Mouse (Mus musculus) ovary, postnatal 10 days (tissue): Measurements from ENCODE around the gene Mylk.

Source experiments
- DNase-seq: peaks from one replicate; pipeline ENCODE4 v3.0.0; 2022; ENCODE audit warnings: low spot score

Gene Mylk

DNA sequence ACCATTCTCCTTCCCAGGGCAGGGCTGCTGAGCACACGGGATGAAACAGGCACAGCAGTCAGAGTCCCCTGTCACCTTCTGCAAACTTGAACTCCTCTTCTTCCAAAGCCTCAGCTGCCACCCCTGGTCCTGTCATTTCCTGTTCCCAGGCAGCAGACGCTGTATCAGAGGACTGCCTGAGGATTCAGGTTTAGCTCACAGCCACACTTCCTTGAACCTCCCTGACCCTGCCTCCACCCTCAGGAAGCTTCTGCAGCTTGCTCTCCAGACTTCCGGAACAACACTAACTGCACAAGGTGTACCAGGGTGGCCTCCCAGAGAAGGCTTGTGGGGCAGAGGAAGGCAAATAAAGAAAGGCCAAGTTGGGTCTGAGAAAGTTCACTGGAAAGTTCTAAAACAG lies 102.6 kb downstream of the Mylk start:
- no peak for DNase-seq

DNA sequence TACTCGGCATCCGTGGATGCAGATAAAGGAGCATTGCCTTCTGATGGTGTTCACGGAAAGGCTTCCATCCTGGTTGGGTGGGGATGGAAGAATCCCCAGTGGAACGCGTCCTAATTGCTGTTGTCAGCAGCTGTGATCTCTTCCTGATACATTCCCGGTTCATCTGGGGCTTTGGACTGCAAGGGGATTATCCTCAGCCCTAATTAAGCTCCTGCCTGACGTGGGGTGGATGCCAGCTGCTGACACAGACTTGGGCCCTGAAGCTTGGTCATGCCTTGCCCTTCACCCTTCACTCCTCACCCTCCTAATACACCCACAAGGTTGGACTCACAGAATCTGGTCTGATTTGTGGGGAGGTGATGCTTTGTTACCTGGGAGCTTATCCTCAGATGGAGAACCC lies 109.1 kb downstream of the Mylk start:
- DNase-seq = no peak

DNA sequence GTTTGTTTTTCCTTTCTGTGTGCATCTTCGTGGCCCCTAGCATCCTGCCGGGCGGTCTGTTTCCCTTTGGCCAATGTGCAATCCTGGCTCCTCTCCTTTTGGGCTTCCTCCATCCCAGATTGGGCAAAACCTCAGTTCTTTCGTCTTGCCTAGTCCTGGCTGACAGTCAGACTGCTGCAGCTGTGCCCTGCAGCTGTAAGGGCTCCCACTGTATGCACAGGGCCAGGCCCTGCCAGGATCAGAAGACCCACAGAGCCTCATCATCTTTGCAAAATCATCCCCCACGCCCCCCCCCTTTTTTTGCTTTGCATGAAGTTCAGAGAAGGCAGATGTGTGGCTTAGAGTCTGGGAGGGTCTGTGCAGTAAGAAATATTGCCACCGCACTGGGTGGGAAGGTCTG lies 110.1 kb downstream of the Mylk start:
- DNase-seq = no peak

DNA sequence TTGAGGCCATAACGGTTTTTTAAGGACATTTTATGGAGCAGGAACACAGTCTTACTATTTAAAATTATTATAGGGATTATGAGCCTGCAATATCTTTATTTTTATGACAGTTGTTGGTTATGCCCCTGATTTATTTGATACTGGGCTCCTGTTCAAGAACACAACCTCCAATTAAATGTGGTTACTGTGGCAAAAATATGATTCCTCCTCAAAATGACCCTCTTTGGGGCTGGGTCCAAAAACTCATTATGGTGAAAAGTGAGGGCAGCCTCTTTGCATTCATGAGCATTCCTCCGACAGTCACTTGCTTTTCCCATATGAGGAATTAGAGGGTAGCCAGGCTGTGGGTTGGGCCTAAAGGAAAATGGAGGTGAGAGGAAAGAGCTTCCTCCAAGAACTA lies 110.7 kb downstream of the Mylk start:
- no peak for DNase-seq

DNA sequence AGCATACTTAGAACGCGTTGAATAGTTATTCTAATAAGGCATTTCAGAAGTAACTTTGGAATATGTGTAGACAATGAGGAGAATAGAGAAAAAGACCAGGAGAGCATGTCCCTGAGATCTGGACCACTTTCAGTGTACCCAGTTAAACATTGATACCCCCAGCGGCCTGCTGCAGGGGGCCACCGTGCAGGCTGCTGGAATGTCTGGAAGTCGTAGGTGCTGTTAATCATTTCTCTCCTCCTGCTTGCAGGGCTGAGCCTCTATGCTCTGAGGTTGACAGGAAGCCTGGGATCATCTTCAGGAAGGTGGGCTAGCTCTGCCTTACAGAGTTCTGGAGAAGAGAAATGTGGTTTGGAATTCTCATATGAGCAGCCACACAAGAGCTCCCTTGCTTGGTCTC lies 112.6 kb downstream of the Mylk start:
- no peak for DNase-seq

DNA sequence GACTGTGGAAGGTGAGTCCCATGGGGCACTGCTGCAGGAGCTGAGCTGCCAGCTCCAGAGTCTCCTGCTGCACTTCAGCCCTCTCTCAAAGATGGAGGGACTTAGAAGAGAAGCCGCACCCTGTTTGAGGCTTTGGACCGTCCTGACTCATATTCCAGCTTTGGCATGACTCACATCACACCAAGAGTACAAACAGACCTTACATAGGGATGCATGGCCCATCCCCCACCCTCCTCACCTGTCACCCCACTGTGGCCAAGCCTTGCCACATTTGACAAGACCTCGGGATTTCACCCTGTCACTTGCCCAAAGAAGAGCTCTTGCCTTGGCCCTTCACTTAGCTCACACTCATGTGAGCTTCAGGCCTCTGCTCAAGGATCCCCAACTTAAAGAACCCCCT lies 115.8 kb downstream of the Mylk start:
- no peak for DNase-seq

DNA sequence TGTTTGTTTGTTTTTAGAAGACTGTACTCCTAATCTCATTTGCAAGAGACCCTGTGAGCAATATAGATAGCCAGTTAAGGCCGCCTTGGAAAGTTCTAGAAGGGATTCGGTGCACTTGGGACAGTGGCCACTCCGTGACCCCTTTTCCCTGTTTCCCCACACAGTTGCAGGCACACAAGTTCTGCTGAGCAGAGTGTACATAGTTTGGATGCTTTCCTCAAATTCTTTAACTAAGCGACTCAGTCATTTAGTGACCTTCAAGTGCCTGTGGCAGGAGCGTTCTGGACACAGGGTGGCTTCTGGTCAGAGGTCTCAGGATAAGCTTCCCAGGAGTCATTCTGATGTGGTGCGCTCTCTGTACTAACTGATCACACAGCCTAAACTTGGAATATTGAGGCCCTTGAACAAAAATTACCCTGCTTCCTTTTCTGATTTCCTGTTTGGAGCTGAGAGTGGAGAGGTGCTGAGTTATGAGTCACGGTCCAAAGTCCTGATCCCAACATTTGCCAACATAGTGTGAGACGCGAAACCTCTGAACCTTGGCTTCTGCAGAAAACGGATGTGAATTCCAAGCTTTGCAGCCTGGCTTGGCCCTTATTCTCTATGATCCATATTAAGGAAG lies 116.8 kb downstream of the Mylk start:
- no peak for DNase-seq

DNA sequence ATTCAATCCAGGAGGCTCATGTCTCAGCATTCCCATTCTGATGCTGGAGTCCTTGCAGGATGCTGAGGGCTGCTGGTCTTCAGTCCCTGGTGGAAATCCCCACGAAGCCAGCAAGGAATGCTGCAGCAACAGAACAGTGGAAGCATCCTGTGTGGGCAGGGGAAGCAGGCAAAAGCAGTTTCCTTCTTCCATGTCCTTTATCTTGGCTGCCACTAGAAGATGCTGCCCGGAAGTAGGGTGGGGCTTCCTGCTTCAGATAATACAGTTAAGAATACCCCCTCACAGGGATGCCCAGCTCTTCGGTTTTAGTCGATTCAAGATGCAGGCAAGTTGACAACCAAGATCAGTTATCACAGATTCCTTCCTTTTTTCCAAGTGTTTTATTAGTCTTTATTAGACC lies 120.4 kb downstream of the Mylk start:
- no peak for DNase-seq

DNA sequence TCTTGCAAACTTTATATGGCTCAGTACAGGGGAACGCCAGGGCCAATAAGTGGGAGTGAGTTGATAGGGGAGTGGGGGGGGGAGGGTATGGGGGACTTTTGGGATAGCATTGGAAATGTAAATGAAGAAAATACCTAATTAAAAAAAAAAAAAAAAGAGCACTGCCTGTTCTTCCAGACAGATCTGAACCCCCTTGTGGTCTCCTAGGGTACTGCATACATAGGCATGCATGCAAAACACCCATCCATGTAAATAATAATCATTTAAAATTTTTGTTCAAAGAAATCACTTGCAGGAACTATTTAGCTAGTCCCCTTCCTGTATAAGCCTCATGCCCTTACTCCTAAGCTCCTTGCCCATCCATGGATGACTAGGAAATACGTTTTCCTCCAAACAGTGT lies 122.2 kb downstream of the Mylk start:
- DNase-seq = no peak

DNA sequence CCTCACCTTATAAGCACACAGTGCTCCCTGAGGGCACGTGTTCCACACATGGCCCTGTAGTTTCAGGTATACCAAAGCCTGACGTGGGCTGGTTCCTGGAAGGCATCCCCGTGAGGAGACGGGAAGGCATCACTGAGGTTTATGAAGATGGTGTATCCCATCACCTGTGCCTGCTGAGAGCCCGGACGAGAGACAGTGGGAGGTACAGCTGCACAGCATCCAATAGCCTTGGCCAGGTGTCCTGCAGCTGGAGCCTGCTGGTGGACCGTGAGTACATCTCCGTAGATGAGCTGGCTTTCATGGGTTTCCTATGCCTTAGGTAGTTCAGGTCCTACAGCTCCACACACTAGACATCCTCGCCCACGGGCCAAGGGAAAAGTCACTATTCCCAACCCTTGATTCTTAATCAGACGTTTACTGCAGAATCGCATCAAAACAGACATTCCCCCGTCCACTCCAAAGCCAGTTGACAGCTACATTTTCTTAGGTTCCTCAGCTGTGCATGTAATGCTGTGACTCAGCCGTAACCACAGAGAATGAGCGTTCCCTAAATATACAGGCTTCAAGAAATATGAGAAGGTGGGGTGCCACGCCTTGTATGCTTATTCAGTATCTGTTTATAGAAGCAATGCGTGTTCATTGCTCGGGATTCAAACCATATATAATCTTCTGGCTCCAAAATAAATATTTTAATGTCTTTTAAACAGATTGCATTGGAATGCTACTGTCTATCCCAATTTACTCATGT lies 135.2 kb downstream of the Mylk start:
- DNase-seq = no peak

DNA sequence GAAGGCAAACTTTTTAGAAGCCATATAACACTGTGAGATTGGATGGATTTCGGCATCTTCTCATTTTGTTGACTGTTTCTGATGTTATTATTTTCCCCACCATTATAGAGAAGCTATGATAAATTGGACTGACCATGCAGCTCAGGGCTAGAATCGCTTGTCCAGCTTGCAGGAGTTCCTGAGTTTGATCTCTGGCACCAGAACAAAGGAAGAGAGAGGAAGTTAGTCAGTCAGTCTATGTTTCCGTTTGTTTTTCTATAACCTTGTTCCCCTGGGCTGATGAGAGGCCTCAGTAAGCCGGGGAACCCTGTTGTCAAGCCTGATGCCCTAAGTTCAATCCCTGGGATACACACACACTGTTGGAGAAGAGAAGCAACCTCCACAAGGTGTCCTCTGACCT lies 135.8 kb downstream of the Mylk start:
- no peak for DNase-seq

DNA sequence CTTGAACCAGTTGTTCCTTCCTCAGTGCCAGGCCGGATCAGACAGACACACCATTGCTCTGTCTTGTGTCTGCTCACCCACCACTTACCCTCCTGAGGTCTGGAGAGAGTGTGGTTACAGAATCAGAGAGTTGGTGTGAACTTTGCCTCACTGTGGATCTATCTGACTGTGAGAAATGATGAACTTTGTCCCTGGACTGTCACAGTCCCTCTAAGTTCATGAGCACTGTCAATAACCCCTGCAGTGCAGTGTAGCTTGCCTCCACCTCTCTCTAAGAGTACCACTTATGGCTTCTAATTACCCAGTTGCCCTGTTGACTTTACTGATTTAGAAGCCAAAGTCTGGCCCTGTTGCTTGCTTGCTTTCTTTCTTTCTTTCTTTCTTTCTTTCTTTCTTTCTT lies 142.0 kb downstream of the Mylk start:
- no peak for DNase-seq

DNA sequence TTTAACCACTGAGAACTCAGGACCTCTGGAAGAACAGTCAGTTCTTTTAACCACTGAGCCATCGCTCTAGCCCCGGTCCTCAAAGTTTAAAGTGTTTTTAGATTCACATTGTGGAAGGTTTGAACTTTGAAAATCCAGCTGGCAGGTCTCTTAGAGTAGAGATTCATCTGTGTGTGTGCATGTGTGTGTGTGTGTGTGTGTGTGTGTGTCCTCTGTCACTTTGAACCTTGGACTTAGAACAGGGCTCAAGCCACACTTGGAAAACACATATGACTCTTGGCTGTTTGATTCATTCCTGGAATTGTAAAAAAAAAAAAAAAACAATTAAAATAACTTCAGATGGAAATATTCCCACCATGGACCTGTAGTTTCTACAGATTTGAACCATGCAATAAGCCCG lies 149.0 kb downstream of the Mylk start:
- no peak for DNase-seq

DNA sequence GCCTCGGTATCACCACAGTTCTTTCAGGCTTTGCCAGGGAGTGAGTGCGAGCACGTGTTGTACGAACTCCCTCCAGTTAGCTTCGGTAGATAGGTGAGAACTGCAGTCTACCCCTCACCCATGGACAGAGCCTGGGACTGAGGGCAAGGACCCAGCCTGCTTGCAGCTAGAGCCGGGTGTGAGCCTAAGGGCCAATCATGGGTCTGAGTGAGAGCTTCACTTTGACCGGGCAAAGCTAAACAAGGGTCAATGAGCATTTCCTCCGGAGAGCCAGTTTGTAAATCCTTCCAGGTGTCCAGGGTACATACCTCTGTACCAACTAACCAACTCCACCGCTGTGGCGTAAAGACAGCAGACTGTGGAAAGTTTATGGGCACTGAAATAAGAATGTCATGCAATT lies 150.9 kb downstream of the Mylk start:
- DNase-seq = no peak

DNA sequence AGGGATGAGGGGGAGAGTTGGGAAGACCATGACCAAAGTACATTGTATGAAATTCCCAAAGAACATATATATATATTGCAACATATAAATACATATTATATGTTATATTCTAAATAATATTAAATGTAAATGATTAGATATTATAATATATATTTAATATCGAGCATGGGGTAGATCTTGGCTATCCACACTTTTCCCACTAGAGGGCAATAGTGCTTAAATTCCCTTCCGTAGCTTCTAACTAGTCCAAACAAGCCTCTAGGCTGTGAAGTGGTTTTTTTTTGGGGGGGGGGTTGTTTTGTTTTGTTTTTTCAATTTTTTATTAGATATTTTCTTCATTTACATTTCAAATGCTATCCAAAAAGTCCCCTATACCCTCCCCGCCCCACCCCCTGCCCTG lies 152.0 kb downstream of the Mylk start:
- no peak for DNase-seq

DNA sequence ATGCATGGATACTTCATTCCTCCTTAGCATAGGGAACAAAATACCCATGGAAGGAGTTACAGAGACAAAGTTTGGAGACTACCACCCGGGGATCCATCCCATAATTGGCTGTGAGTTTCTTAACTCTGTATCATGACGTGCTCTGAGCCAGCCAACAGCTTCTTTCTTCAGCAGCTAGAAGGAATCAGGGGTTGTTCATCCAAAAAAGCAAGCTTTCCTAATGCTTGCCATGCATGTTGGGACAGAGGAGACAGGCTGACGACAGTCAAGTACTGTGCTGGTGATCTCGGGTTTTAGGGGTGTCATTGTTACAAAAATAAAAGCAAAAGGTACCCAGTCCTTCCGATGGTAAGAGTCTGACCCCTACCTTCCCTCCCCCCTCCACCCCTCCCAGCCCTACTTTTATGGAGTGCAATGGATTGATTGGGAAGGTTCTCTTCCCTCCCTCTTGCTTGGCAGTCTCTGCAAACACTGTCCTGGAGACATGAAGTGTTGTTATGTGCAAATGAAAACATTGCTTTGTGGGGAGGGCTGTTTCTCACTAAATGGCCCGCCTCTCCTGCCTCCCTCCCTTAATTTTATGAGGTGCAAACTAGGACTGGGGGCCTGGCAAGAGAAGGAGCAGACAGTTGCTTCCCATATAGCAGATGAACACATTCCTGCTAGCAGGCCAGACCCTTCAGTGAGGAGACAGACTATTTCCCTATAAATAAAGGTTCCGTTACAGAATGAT lies 153.2 kb downstream of the Mylk start:
- DNase-seq = no peak

DNA sequence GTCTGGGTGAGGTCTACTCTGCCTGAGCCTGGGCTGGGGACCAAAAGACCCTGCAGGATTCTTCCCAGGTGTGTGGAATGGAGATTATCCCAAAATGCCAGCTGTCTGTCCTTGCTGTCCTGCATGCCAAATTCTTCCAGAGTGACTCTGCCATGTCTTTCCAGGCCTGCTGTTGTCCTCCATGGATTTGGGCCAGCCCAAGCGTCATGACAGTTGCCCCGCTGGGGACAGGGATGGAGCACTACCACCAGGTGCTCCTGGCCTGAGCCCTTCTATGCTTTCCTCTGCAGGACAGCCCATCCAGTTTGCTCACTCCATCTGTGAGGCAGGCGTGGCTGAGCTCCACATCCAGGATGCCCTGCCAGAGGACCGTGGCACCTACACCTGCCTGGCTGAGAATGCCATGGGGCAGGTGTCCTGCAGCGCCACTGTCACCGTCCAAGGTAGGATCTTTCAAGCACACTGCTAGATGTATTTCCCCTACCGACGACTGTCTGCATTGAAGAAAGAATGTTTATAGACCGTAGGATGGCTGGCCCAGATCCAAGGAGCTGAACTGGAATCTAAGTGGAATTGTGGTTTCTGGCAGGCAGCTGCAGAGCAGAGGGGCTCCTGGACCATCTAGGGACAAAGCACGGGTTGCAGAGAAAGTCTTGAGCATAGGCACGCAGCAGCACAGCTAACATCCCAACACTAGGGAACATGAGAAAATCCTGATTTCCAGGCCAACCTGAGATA lies 154.2 kb downstream of the Mylk start:
- no peak for DNase-seq

DNA sequence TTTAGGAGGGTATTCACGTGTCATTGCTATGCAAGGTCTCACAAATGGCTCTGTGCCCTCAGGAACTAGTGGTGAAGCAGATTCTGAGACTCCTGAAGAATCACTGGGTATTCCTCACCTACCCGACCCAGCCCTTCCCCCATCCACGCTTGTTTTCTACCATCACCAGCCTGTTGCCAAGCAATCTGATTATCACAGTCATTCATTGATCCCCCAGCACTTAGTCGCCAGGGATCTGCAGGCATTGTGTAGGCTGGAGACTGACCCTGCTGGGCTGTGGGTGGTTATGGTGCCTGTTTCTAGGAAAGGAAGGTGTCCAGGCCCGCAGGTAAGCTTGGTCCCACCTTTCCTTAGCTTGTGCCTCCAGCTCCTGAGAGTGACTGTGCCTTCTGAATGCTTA lies 155.0 kb downstream of the Mylk start:
- DNase-seq = no peak

DNA sequence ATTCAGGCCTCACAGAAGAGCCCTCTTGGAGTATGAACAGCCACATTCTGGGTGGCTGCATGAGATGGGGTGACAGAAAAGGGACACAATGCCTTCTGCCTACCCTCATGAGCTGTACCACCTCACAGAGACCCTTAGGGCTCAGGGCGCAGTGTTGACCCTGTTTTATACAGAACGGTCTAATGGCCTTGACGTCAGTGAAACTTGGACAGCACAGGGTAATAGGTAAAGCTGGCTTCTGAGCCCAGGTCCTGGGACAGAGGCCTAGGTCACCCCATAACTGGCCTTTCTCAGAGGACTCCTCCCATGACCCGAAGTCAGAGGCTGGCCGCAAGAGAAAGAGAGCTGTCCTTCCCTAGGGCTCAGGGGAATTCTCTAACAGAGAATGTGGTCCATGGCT lies 155.5 kb downstream of the Mylk start:
- no peak for DNase-seq

DNA sequence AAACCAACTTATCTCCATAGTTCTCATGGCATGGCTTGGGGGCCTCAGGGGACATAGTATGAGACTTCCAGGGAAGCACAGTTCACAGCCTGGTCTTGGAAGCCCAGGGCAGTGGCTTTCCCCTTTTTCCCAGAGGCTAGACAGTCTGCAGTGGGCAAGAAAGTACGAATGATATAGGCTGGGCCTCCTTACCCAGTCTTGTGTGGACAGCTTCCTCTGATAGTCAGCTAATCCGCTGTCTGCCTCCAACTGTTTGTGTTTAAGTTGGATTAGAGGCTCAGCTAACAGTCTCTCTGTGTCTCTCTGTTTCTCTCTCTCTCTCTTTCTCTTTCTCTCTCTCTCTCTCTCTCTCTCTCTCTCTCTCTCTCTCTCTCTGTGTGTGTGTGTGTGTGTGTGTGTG lies 156.0 kb downstream of the Mylk start:
- DNase-seq = no peak

DNA sequence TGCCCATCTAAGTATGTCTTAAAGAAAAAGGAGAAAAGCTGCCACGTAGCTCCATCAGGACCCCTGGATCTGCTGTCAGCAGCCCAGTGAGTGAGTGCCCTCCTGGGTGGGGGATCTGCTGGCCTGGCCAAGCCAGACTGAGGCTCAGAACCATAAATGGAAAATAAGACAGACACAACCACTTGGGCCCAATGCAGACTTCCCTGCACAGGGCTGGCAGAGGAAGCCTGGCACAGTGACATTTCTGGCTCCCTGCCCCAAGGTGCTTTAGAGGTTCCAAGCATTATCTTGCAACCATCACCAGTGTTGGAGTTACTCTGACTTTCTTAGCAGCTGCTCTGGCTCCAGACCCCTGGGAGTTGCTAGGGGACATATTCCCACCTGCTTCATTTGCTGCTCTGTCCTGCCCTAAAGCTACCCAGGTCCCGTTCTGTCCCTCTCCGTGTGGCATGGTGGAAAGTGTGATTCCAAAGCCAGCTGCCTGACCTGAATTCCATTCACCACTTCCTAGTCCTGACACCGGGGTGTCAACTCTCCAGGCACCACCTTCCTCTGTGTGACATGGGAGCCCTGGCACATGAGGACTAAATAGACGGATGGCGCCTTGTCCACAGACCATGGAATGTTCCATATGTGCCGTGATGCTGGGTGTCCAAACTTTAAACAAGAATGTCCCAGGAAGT lies 156.7 kb downstream of the Mylk start:
- DNase-seq = no peak

DNA sequence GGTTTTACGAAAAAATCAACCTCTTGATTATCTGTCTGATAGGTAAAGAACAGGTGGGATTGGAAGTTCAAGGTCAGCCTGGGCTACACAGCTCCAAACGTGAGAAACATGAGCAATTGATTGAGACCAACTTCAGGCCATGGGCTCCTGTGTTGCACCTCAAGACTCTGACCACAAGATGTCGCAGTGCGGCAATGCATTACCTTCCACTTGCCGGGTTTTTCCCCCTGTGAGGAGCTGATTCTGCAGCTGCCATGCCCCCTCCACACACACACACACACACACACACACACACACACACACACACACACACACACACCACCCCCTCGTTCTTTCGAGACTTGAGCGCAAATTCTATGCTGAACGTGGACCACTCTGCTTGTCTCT lies 157.3 kb downstream of the Mylk start:
- no peak for DNase-seq
